9 mouse cellular contexts compared by ENCODE assay signal in genomic region chr16:37776166-37776859, GRCm38 (mm10). TPM values are rescaled to one million over a fixed set of nuclear protein-coding genes. Genes with fewer than 3 reads are reported as not detected.
A peak's percentile ranks its signal among the peaks of the same experiment; 100 is the strongest.
DNase-seq lines count a peak whose midpoint lies in the region; ATAC-seq and TF ChIP-seq lines count a peak whose summit lies in the region.
"Had no signal": no experiment of that assay in that cellular context is flagged by ENCODE, and none has a peak within 500 bp of the region (broad histone marks: within the 10 kb centered on the region; RNA-seq: fewer than 3 reads in every experiment).

No protein-coding gene starts in this region.

- DNase-seq in frontal cortex, postnatal 10 days (ENCODE audit: low spot score in 2 of 2): no peak
- no peak for DNase-seq in spleen, adult 2 months (ENCODE audit: low read depth in 1 of 2, low spot score in 2 of 2)
- DNase-seq in spleen, adult 12 weeks (ENCODE audit: low spot score): no peak
- no peak for DNase-seq in natural killer cell, adult 2 months (ENCODE audit: low spot score in 2 of 2)
- DNase-seq in embryo, embryonic 10 days (ENCODE audit: low spot score): no peak
- DNase-seq: kidney, adult 8-10 months had no signal

- WGBS in spleen, adult 2 months: 28% methylated on average over 14 of the region's 14 CpGs
- WGBS in liver, embryonic 12.5 days (ENCODE audit: insufficient replicate concordance): 21% methylated on average over 14 of the region's 14 CpGs

- peaks cover 7% of the 10 kb centered on the region for H3K27me3 ChIP-seq in spleen, adult 2 months (ENCODE audit: control insufficient read depth, insufficient read depth, low read length)
- H3K27me3 ChIP-seq in liver, embryonic 12.5 days (replicated peaks): peaks cover 32% of the 10 kb centered on the region

- no peak for TF ChIP-seq POLR2A in spleen, adult 2 months (IDR thresholded peaks at IDR 0.05; ENCODE audit: low read depth, low read length)

- H3K27ac ChIP-seq in spleen, adult 2 months (ENCODE audit: insufficient read depth, low read length): no peak overlapping the region
- H3K27ac ChIP-seq in liver, embryonic 12.5 days: no peak overlapping the region

- ATAC-seq in frontal cortex, adult (ENCODE audit: low TSS enrichment): 0 out of 2 replicates have a peak, but pooled peaks have one; percentile 14
- no peak for ATAC-seq in liver, embryonic 12.5 days
- no peak for ATAC-seq in megakaryocyte-erythroid progenitor cell, adult 5-6 weeks (replicated peaks; ENCODE audit: low FRiP score, low TSS enrichment, poor library complexity, severe bottlenecking)

- TF ChIP-seq CTCF in spleen, adult 2 months (IDR thresholded peaks at IDR 0.05; ENCODE audit: extremely low read depth, insufficient read depth, insufficient read length, insufficient replicate concordance): no peak

- peaks cover 2% of the 10 kb centered on the region; the same call in 1 of the 2 replicates for H3K4me1 ChIP-seq in spleen, adult 2 months (ENCODE audit: control insufficient read depth, insufficient read depth, insufficient read length)
- H3K4me1 ChIP-seq in liver, embryonic 12.5 days: peaks cover 16% of the 10 kb centered on the region; the same call in 1 of the 2 replicates

- H3K4me3 ChIP-seq in spleen, adult 2 months (ENCODE audit: extremely low read depth, insufficient read depth, insufficient read length): peak overlapping the region; percentile 48; the same call in 1 of the 2 replicates
- peak overlapping the region; percentile 59 for H3K4me3 ChIP-seq in liver, embryonic 12.5 days

- peak overlapping the region; percentile 74 for H3K4me2 ChIP-seq in liver, embryonic 12.5 days

- no peaks in the 10 kb centered on the region for H3K9me3 ChIP-seq in liver, embryonic 12.5 days (replicated peaks)

- peak overlapping the region; percentile 44; the same call in 1 of the 2 replicates for H3K9ac ChIP-seq in liver, embryonic 12.5 days

- H3K36me3 ChIP-seq in spleen, adult 2 months (ENCODE audit: control insufficient read depth, insufficient read depth, low read length): no peaks in the 10 kb centered on the region
- no peaks in the 10 kb centered on the region for H3K36me3 ChIP-seq in liver, embryonic 12.5 days

RNA-seq across cellular contexts. Expression of gene Fstl1, which starts 0.4 kb away (rescaled TPM):
- 10.3 and 11.5 TPM in 2 replicates for polyA plus RNA-seq in spleen, adult 2 months (2012; rRNA removed)
- polyA plus RNA-seq in liver, embryonic 12.5 days (2016; fragmentation: Nextera tagmentation; extraction: Ambion mirVana): 44.7 and 54.2 TPM in 2 replicates
- total RNA-seq in megakaryocyte-erythroid progenitor cell, adult 5-6 weeks (2014; fragmentation: Nextera tagmentation): 2.1 TPM in 1 of 2 replicates, not detected in the other
- total RNA-seq in megakaryocyte-erythroid progenitor cell, adult 5-6 weeks (2017): 0.23 and 0.42 TPM in 2 replicates
